Mouse (Mus musculus): ENCODE data around the gene Olfr437. TPM values are rescaled to one million over a fixed set of nuclear protein-coding genes. Genes with fewer than 3 reads are reported as not detected.
"Not testable (repeated sequence)": the region's sequence is repeated elsewhere in the genome, so short reads cannot be mapped to it uniquely, and the experiment has no call there.

The Olfr437 gene
- polyA plus RNA-seq, 1 experiment from 2014 or later = not detected

GRCm38 (mm10) chr6:43198094-43198493 lies 35.0 kb downstream of the Olfr437 start:
- Histone ChIP-seq H3K4me3 (ENCODE audit: low read depth, low read length) (no peak overlapping the region), H3K4me2 (no peak overlapping the region), H3K36me3 (ENCODE audit: control insufficient read depth, insufficient read depth, low read length) (no peaks in the 10 kb centered on the region), H3K27me3 (replicated peaks; ENCODE audit: control insufficient read depth, insufficient read depth, low read length) (no peaks in the 10 kb centered on the region), H3K4me1 (replicated peaks; ENCODE audit: control insufficient read depth, insufficient read depth, low read length) (no peaks in the 10 kb centered on the region), H3K9ac (ENCODE audit: low read depth, low read length) (no peak overlapping the region), H3K9me3 (ENCODE audit: control insufficient read depth, low read length) (no peaks in the 10 kb centered on the region), H3K27ac (ENCODE audit: low read depth, low read length) (no peak overlapping the region)
- ATAC-seq (replicated peaks; ENCODE audit: low FRiP score) (no peak), DNase-seq (ENCODE audit: low spot score) (no peak)
- WGBS = 60% methylated on average over 3 of the region's 3 CpGs

GRCm38 (mm10) chr6:43202786-43203185 lies 39.7 kb downstream of the Olfr437 start:
- Histone ChIP-seq H3K36me3 (ENCODE audit: control insufficient read depth, insufficient read depth, low read length) (no peaks in the 10 kb centered on the region), H3K9ac (ENCODE audit: low read depth, low read length) (no peak overlapping the region), H3K9me3 (ENCODE audit: control insufficient read depth, low read length) (no peaks in the 10 kb centered on the region), H3K4me2 (no peak overlapping the region), H3K27me3 (replicated peaks; ENCODE audit: control insufficient read depth, insufficient read depth, low read length) (no peaks in the 10 kb centered on the region), H3K4me1 (replicated peaks; ENCODE audit: control insufficient read depth, insufficient read depth, low read length) (no peaks in the 10 kb centered on the region), H3K27ac (ENCODE audit: low read depth, low read length) (no peak overlapping the region), H3K4me3 (ENCODE audit: low read depth, low read length) (no peak overlapping the region)
- DNase-seq (ENCODE audit: low spot score) (no peak), ATAC-seq (replicated peaks; ENCODE audit: low FRiP score) (no peak)

- no peak overlapping the region for H3K4me2 ChIP-seq
- H3K9ac ChIP-seq (ENCODE audit: low read depth, low read length) = no peak overlapping the region
- H3K27me3 ChIP-seq (replicated peaks; ENCODE audit: control insufficient read depth, insufficient read depth, low read length) = no peaks in the 10 kb centered on the region
- no peak overlapping the region for H3K4me3 ChIP-seq (ENCODE audit: low read depth, low read length)
- WGBS = 48% methylated on average over 2 of the region's 2 CpGs
- no peaks in the 10 kb centered on the region for H3K9me3 ChIP-seq (ENCODE audit: control insufficient read depth, low read length)
- H3K27ac ChIP-seq (ENCODE audit: low read depth, low read length) = no peak overlapping the region
- ATAC-seq (replicated peaks; ENCODE audit: low FRiP score) (no peak), DNase-seq (ENCODE audit: low spot score) (no peak)
- H3K4me1 ChIP-seq (replicated peaks; ENCODE audit: control insufficient read depth, insufficient read depth, low read length) = no peaks in the 10 kb centered on the region
- no peaks in the 10 kb centered on the region for H3K36me3 ChIP-seq (ENCODE audit: control insufficient read depth, insufficient read depth, low read length)
These were observed 42.3 kb downstream of the Olfr437 start for GRCm38 (mm10) chr6:43205355-43205754.

- ATAC-seq (replicated peaks; ENCODE audit: low FRiP score); H3K36me3 ChIP-seq (ENCODE audit: control insufficient read depth, insufficient read depth, low read length); H3K4me3 ChIP-seq (ENCODE audit: low read depth, low read length); H3K9me3 ChIP-seq (ENCODE audit: control insufficient read depth, low read length); DNase-seq (ENCODE audit: low spot score); H3K4me1 ChIP-seq (replicated peaks; ENCODE audit: control insufficient read depth, insufficient read depth, low read length); H3K4me2 ChIP-seq; H3K27me3 ChIP-seq (replicated peaks; ENCODE audit: control insufficient read depth, insufficient read depth, low read length); H3K9ac ChIP-seq (ENCODE audit: low read depth, low read length); H3K27ac ChIP-seq (ENCODE audit: low read depth, low read length): not testable (repeated sequence)
These were observed 49.8 kb downstream of the Olfr437 start, which contains the start of gene Olfr434 for GRCm38 (mm10) chr6:43212873-43213272. Gene Olfr434, plus strand, starts transcription at chr6:43213021.

Other genes starting within 250 kb of the Olfr437 start
- gene Olfr446, start 241.9 kb upstream of the Olfr437 start, polyA plus RNA-seq (2014; fragmentation: Nextera tagmentation; extraction: Ambion mirVana) = not detected in 2 replicates
- gene Olfr444, start 214.2 kb upstream of the Olfr437 start, polyA plus RNA-seq (2014; fragmentation: Nextera tagmentation; extraction: Ambion mirVana) = not detected in 2 replicates
- not detected in 2 replicates for gene Olfr441, start 56.9 kb upstream of the Olfr437 start, polyA plus RNA-seq (2014; fragmentation: Nextera tagmentation; extraction: Ambion mirVana)
- not detected in 2 replicates for gene Olfr237-ps1, start 16.7 kb upstream of the Olfr437 start, polyA plus RNA-seq (2014; fragmentation: Nextera tagmentation; extraction: Ambion mirVana)
- gene Olfr13, start 8.9 kb downstream of the Olfr437 start, polyA plus RNA-seq (2014; fragmentation: Nextera tagmentation; extraction: Ambion mirVana) = not detected in 2 replicates
- gene Olfr435, start 33.9 kb downstream of the Olfr437 start, polyA plus RNA-seq (2014; fragmentation: Nextera tagmentation; extraction: Ambion mirVana) = not detected in 2 replicates
- gene Olfr434, start 49.7 kb downstream of the Olfr437 start, polyA plus RNA-seq (2014; fragmentation: Nextera tagmentation; extraction: Ambion mirVana) = not detected in 2 replicates
- not detected in 2 replicates for gene Olfr47, start 68.2 kb downstream of the Olfr437 start, polyA plus RNA-seq (2014; fragmentation: Nextera tagmentation; extraction: Ambion mirVana)
- 3.1 and 3.8 TPM in 2 replicates for gene Arhgef5, start 102.3 kb downstream of the Olfr437 start, polyA plus RNA-seq (2014; fragmentation: Nextera tagmentation; extraction: Ambion mirVana)
- gene Nobox, start 146.3 kb downstream of the Olfr437 start, polyA plus RNA-seq (2014; fragmentation: Nextera tagmentation; extraction: Ambion mirVana) = not detected in 2 replicates